In genomic region chr12:111377376-111377973, GRCm38 (mm10) we compare ENCODE assay signal across 7 mouse cellular contexts. TPM values are rescaled to one million over a fixed set of nuclear protein-coding genes. Genes with fewer than 3 reads are reported as not detected.
DNase-seq lines count a peak whose midpoint lies in the region; ATAC-seq and TF ChIP-seq lines count a peak whose summit lies in the region.

Gene Cdc42bpb, minus strand, starts transcription at chr12:111377718.

- ATAC-seq in intestine, postnatal 0 days = peak; percentile 94

- H3K9ac ChIP-seq in intestine, postnatal 0 days (ENCODE audit: low read depth, low read length) = peak within 1 kb of the TSS; percentile 97

- H3K36me3 ChIP-seq in intestine, postnatal 0 days (ENCODE audit: control insufficient read depth, insufficient read depth) = no peaks in the 10 kb centered on the region
- no peaks in the 10 kb centered on the region for H3K36me3 ChIP-seq in midbrain, embryonic 10.5 days

- H3K9me3 ChIP-seq in intestine, postnatal 0 days (ENCODE audit: control insufficient read depth) = no peaks in the 10 kb centered on the region
- no peaks in the 10 kb centered on the region for H3K9me3 ChIP-seq in midbrain, embryonic 10.5 days (replicated peaks)

- TF ChIP-seq CTCF in intestine, postnatal 0 days (IDR thresholded peaks at IDR 0.05; ENCODE audit: low read depth) = no peak

- intact Hi-C loops in left cerebral cortex, postnatal 36 days (cut with DNase I) = no loop called here

- peaks cover 10% of the 10 kb centered on the region for H3K4me1 ChIP-seq in intestine, postnatal 0 days (replicated peaks; ENCODE audit: control insufficient read depth, insufficient read depth, low read length)
- peaks cover 37% of the 10 kb centered on the region for H3K4me1 ChIP-seq in midbrain, embryonic 10.5 days

- 0% methylated on average over 88 of the region's 94 CpGs for WGBS in intestine, postnatal 0 days
- WGBS in midbrain, embryonic 10.5 days = under 1% methylated on average over 85 of the region's 94 CpGs

- peak within 1 kb of the TSS; percentile 96 for H3K4me3 ChIP-seq in intestine, postnatal 0 days (ENCODE audit: low read depth, low read length)
- H3K4me3 ChIP-seq in midbrain, embryonic 10.5 days = peak within 1 kb of the TSS; percentile 98

- peak within 1 kb of the TSS; percentile 100 for H3K27ac ChIP-seq in intestine, postnatal 0 days (ENCODE audit: low read depth, low read length)
- peak within 1 kb of the TSS; percentile 97 for H3K27ac ChIP-seq in midbrain, embryonic 10.5 days (replicated peaks)

- DNase-seq in adrenal gland, postnatal 10 days = peak; percentile 97
- peak; percentile 97 for DNase-seq in embryo, embryonic 11 days
- no peak for DNase-seq in gonadal fat pad, adult 2 months (ENCODE audit: low read depth)
- peak; percentile 97 to 98 for DNase-seq in left cerebral cortex, postnatal 36 days (ENCODE audit: low spot score in 2 of 2)
- peak; percentile 93 for DNase-seq in midbrain, embryonic 10.5 days (ENCODE audit: low spot score)
- peak; percentile 94 for DNase-seq in skeletal muscle tissue, adult 2 months (ENCODE audit: low read depth, low spot score)

- H3K4me2 ChIP-seq in intestine, postnatal 0 days (replicated peaks; ENCODE audit: low read depth) = peak within 1 kb of the TSS; percentile 70

- H3K27me3 ChIP-seq in intestine, postnatal 0 days (replicated peaks; ENCODE audit: control insufficient read depth, insufficient read depth, low read length) = no peaks in the 10 kb centered on the region
- H3K27me3 ChIP-seq in midbrain, embryonic 10.5 days (ENCODE audit: low read depth, poor library complexity, severe bottlenecking) = no peaks in the 10 kb centered on the region

RNA-seq across cellular contexts. Expression of gene Cdc42bpb, which starts in this region (rescaled TPM):
- total RNA-seq in adrenal gland, postnatal 10 days (2021) = 100 to 1,000 TPM; 103 to 118 TPM
- 162 and 170 TPM in 2 replicates for polyA plus RNA-seq in gonadal fat pad, adult 2 months (2012; rRNA removed)
- 26.4 and 27.2 TPM in 2 replicates for polyA plus RNA-seq in intestine, postnatal 0 days (2015; fragmentation: Nextera tagmentation; extraction: Ambion mirVana)
- total RNA-seq in left cerebral cortex, postnatal 36 days (2021) = 100 to 1,000 TPM; 146 to 152 TPM
- polyA plus RNA-seq in midbrain, embryonic 10.5 days (2016; fragmentation: Nextera tagmentation; extraction: Ambion mirVana) = 31.4 and 32.0 TPM in 2 replicates
